Mouse (Mus musculus) adrenal gland, postnatal 36 days (tissue): ENCODE data around the gene Xrcc4. TPM values are rescaled to one million over a fixed set of nuclear protein-coding genes. Genes with fewer than 3 reads are reported as not detected.
A peak's percentile ranks its signal among the peaks of the same experiment; 100 is the strongest.
"Not testable (repeated sequence)": the region's sequence is repeated elsewhere in the genome, so short reads cannot be mapped to it uniquely, and the experiment has no call there.

Source experiments
- DNase-seq, 2 experiments: peaks; one replicate each; pipeline ENCODE4 v3.0.0; 2021; ENCODE audit warnings: mixed read lengths in 1 of 2
- long read RNA-seq, 2 experiments: library from polyadenylated mRNA; stranded (forward); transcript quantifications; one replicate each; pipeline ENCODE4 v2.0.0; 2021; ENCODE audit warnings: borderline sequencing depth in 2 of 2
- total RNA-seq, 2 experiments: library from RNA; stranded (reverse); gene quantifications; 2 replicates each; pipeline ENCODE4 v1.2.3; 2021

The Xrcc4 gene
- total RNA-seq = 10 to 100 TPM; 14.1 to 14.8 TPM
- long read RNA-seq, experiment 1, transcript Xrcc4-201 (8 exons, 1,540 nt) = major isoform, 15 of 18 reads
- long read RNA-seq, experiment 1, partial matches to known transcripts = 1 of 18 reads
- long read RNA-seq, experiment 1, other reads (novel, unspliced or antisense) = 2 of 18 reads
- long read RNA-seq, experiment 2, partial matches to known transcripts = 0 of 2 reads
- long read RNA-seq, experiment 2, other reads (novel, unspliced or antisense) = 0 of 2 reads

- peak; percentile 97 to 98 for DNase-seq
Observed at GRCm38 (mm10) chr13:90088962-90089824, at the start of gene Xrcc4, which contains the start of gene Tmem167. Xrcc4 (minus strand) TSS chr13:90089608. Tmem167 (plus strand) TSS chr13:90089123.

GRCm38 (mm10) chr13:90136156-90136910 lies 46.9 kb upstream of the Xrcc4 start:
- DNase-seq = no peak

GRCm38 (mm10) chr13:90111681-90112080 lies 22.3 kb upstream of the Xrcc4 start:
- no peak for DNase-seq

GRCm38 (mm10) chr13:90108746-90109145 lies 19.3 kb upstream of the Xrcc4 start:
- DNase-seq = not testable (repeated sequence)

- no peak for DNase-seq
Observed at GRCm38 (mm10) chr13:90106139-90106538, 16.7 kb upstream of the Xrcc4 start.

GRCm38 (mm10) chr13:90101514-90101913 lies 12.1 kb upstream of the Xrcc4 start:
- no peak for DNase-seq

GRCm38 (mm10) chr13:90089825-90090183 lies 396 bp upstream of the Xrcc4 start:
- DNase-seq = no peak

- no peak for DNase-seq
Observed at GRCm38 (mm10) chr13:90061877-90062276, 27.5 kb downstream of the Xrcc4 start.

- DNase-seq = no peak
Observed at GRCm38 (mm10) chr13:90052408-90052807, 37.0 kb downstream of the Xrcc4 start.

GRCm38 (mm10) chr13:90051735-90052134 lies 37.7 kb downstream of the Xrcc4 start:
- DNase-seq = no peak

- DNase-seq = no peak
Observed at GRCm38 (mm10) chr13:90039613-90040012, 49.8 kb downstream of the Xrcc4 start.

GRCm38 (mm10) chr13:90032977-90033376 lies 56.4 kb downstream of the Xrcc4 start:
- DNase-seq = no peak

- no peak for DNase-seq
Observed at GRCm38 (mm10) chr13:90032523-90032922, 56.9 kb downstream of the Xrcc4 start.

- no peak for DNase-seq
Observed at GRCm38 (mm10) chr13:90030911-90031310, 58.5 kb downstream of the Xrcc4 start.

- no peak for DNase-seq
Observed at GRCm38 (mm10) chr13:90012620-90013019, 76.8 kb downstream of the Xrcc4 start.

GRCm38 (mm10) chr13:90012198-90012597 lies 77.2 kb downstream of the Xrcc4 start:
- no peak for DNase-seq

GRCm38 (mm10) chr13:90011129-90011528 lies 78.3 kb downstream of the Xrcc4 start:
- no peak for DNase-seq

GRCm38 (mm10) chr13:90009786-90010185 lies 79.6 kb downstream of the Xrcc4 start:
- no peak for DNase-seq

- DNase-seq = no peak
Observed at GRCm38 (mm10) chr13:90005561-90005960, 83.8 kb downstream of the Xrcc4 start.

- DNase-seq = no peak
Observed at GRCm38 (mm10) chr13:89997531-89997930, 91.9 kb downstream of the Xrcc4 start.

GRCm38 (mm10) chr13:89986087-89986486 lies 103.3 kb downstream of the Xrcc4 start:
- DNase-seq = no peak

GRCm38 (mm10) chr13:89970940-89971339 lies 118.5 kb downstream of the Xrcc4 start:
- DNase-seq = no peak

GRCm38 (mm10) chr13:89968671-89969070 lies 120.7 kb downstream of the Xrcc4 start:
- DNase-seq = no peak
